Mouse (Mus musculus) cerebellum, adult (tissue): ENCODE data around the gene Ercc6l2.

Source experiments
- ATAC-seq: cut with Nextera tagmentation; 2 replicates; pipeline ENCODE4 v1.9.2; 2017; ENCODE audit warnings: mild to moderate bottlenecking, moderate library complexity, mixed read lengths; ENCODE audit not compliant: insufficient number of reproducible peaks, low FRiP score, low TSS enrichment

Gene Ercc6l2

GRCm38 (mm10) chr13:63879105-63879863 is 64.2 kb downstream of the Ercc6l2 start:
- no peak for ATAC-seq

GRCm38 (mm10) chr13:63879864-63880141 is 64.8 kb downstream of the Ercc6l2 start:
- ATAC-seq, result no peak

GRCm38 (mm10) chr13:63885532-63885949 is 70.5 kb downstream of the Ercc6l2 start:
- ATAC-seq, result no peak

GRCm38 (mm10) chr13:63886429-63887052 is 71.5 kb downstream of the Ercc6l2 start:
- ATAC-seq, result no peak

- ATAC-seq, result no peak
Measured at GRCm38 (mm10) chr13:63900679-63901302, 85.8 kb downstream of the Ercc6l2 start.

GRCm38 (mm10) chr13:63901303-63901713 is 86.3 kb downstream of the Ercc6l2 start:
- peak; percentile 46 for ATAC-seq

- peak; percentile 67 for ATAC-seq
Measured at GRCm38 (mm10) chr13:63901714-63902597, 86.9 kb downstream of the Ercc6l2 start.

- 0 out of 2 replicates have a peak, but pooled peaks have one; percentile 50 for ATAC-seq
Measured at GRCm38 (mm10) chr13:63906516-63906915, 91.5 kb downstream of the Ercc6l2 start.

GRCm38 (mm10) chr13:63907437-63907836 is 92.4 kb downstream of the Ercc6l2 start:
- no peak for ATAC-seq

GRCm38 (mm10) chr13:63910141-63910804 is 95.2 kb downstream of the Ercc6l2 start:
- ATAC-seq, result no peak

- no peak for ATAC-seq
Measured at GRCm38 (mm10) chr13:63911617-63912016, 96.6 kb downstream of the Ercc6l2 start.

- ATAC-seq, result no peak
Measured at GRCm38 (mm10) chr13:63913136-63913535, 98.1 kb downstream of the Ercc6l2 start.

GRCm38 (mm10) chr13:63915176-63915575 is 100.1 kb downstream of the Ercc6l2 start:
- no peak for ATAC-seq

GRCm38 (mm10) chr13:63915684-63916083 is 100.6 kb downstream of the Ercc6l2 start:
- ATAC-seq, result no peak

GRCm38 (mm10) chr13:63916568-63916967 is 101.5 kb downstream of the Ercc6l2 start:
- no peak for ATAC-seq

- peak; percentile 59 for ATAC-seq
Measured at GRCm38 (mm10) chr13:63917198-63917767, 102.2 kb downstream of the Ercc6l2 start.

GRCm38 (mm10) chr13:63917776-63918621 is 103.0 kb downstream of the Ercc6l2 start:
- ATAC-seq, result peak; percentile 34; the same call in 1 of the 2 replicates

- peak; percentile 36; the same call in 1 of the 2 replicates for ATAC-seq
Measured at GRCm38 (mm10) chr13:63918733-63919422, 103.8 kb downstream of the Ercc6l2 start.
